Mouse (Mus musculus): ENCODE measurements around the gene Ap4e1. TPM values are rescaled to one million over a fixed set of nuclear protein-coding genes. Genes with fewer than 3 reads are reported as not detected.

Gene Ap4e1
- 2.5 and 2.7 TPM in 2 replicates for polyA plus RNA-seq (2012; rRNA removed)

GRCm38 (mm10) chr2:127008469-127008998 is at the start of gene Ap4e1:
TSS of gene Ap4e1 (plus strand) at chr2:127008717.

GRCm38 (mm10) chr2:127070435-127070841 is 61.9 kb downstream of the Ap4e1 start, which contains the start of gene Blvra:
TSS of gene Blvra (plus strand) at chr2:127070665.

Other genes starting within 250 kb of the Ap4e1 start
- gene Usp50, start 225.2 kb upstream of the Ap4e1 start, polyA plus RNA-seq (2012; rRNA removed) = 0.34 and 0.77 TPM in 2 replicates
- 12.2 and 13.2 TPM in 2 replicates for gene Trpm7, start 132.5 kb upstream of the Ap4e1 start, polyA plus RNA-seq (2012; rRNA removed)
- 31.4 and 32.9 TPM in 2 replicates for gene Sppl2a, start 75.5 kb upstream of the Ap4e1 start, polyA plus RNA-seq (2012; rRNA removed)
- 20.5 and 22.3 TPM in 2 replicates for gene Blvra, start 61.9 kb downstream of the Ap4e1 start, polyA plus RNA-seq (2012; rRNA removed)
- gene Ncaph, start 125.2 kb downstream of the Ap4e1 start, polyA plus RNA-seq (2012; rRNA removed) = 16.4 and 18.2 TPM in 2 replicates
- gene Itpripl1, start 134.7 kb downstream of the Ap4e1 start, polyA plus RNA-seq (2012; rRNA removed) = 5.6 and 5.8 TPM in 2 replicates
- gene 1810024B03Rik, start 199.6 kb downstream of the Ap4e1 start, polyA plus RNA-seq (2012; rRNA removed) = 0.61 and 0.70 TPM in 2 replicates
- gene Snrnp200, start 199.7 kb downstream of the Ap4e1 start, polyA plus RNA-seq (2012; rRNA removed) = 20.5 and 21.5 TPM in 2 replicates
- gene Ciao1, start 239.1 kb downstream of the Ap4e1 start, polyA plus RNA-seq (2012; rRNA removed) = 32.3 and 35.5 TPM in 2 replicates
- 9.6 and 9.9 TPM in 2 replicates for gene Tmem127, start 239.2 kb downstream of the Ap4e1 start, polyA plus RNA-seq (2012; rRNA removed)